ENCODE assay signal across 10 mouse cellular contexts in the genomic region with DNA sequence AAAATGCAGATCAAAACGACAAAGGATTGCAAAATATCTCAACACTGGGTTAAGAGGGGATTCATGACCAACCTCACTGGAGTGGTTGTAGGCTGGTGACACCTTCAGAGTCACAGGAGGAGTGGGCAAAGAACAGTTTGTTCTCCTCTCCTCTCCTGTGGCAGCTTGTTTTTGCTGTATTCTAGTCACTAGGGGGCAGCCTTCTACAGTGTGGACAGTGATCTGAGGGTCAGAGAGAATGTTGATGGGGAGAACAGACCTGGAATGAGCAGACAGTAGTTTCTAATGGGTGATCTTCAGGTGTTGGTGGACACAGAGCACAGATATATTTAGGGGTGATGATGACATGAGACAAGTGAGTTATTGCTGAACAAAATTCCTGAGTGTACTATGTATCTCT. TPM values are rescaled to one million over a fixed set of nuclear protein-coding genes. Genes with fewer than 3 reads are reported as not detected.
DNase-seq lines count a peak whose midpoint lies in the region; ATAC-seq and TF ChIP-seq lines count a peak whose summit lies in the region.
"Had no signal": no experiment of that assay in that cellular context is flagged by ENCODE, and none has a peak within 500 bp of the region (broad histone marks: within the 10 kb centered on the region; RNA-seq: fewer than 3 reads in every experiment).

No protein-coding gene starts in this region.

- no peaks in the 10 kb centered on the region for H3K36me3 ChIP-seq in hindbrain, embryonic 14.5 days (replicated peaks; ENCODE audit: control insufficient read depth, insufficient read depth)
- no peaks in the 10 kb centered on the region for H3K36me3 ChIP-seq in lung, embryonic 14.5 days (ENCODE audit: insufficient read depth)

- no peak overlapping the region for H3K4me3 ChIP-seq in hindbrain, embryonic 14.5 days (replicated peaks; ENCODE audit: low read length)
- H3K4me3 ChIP-seq in lung, embryonic 14.5 days (ENCODE audit: low read depth, low read length), result no peak overlapping the region
- H3K4me3 ChIP-seq: myocyte had no signal

- no peak overlapping the region for H3K4me2 ChIP-seq in hindbrain, embryonic 14.5 days (replicated peaks)
- no peak overlapping the region for H3K4me2 ChIP-seq in lung, embryonic 14.5 days

- TF ChIP-seq CTCF in lung, embryonic 14.5 days (IDR thresholded peaks at IDR 0.05; ENCODE audit: low read depth), result peak; percentile 76

- 5% methylated on average over 1 of the region's 1 CpGs for WGBS in hindbrain, embryonic 14.5 days
- 3% methylated on average over 1 of the region's 1 CpGs for WGBS in lung, embryonic 14.5 days

- no peaks in the 10 kb centered on the region for H3K4me1 ChIP-seq in hindbrain, embryonic 14.5 days (replicated peaks; ENCODE audit: control insufficient read depth, insufficient read depth, low read length)
- H3K4me1 ChIP-seq in lung, embryonic 14.5 days (ENCODE audit: insufficient read depth), result no peaks in the 10 kb centered on the region

- H3K9ac ChIP-seq in hindbrain, embryonic 14.5 days, result no peak overlapping the region
- H3K9ac ChIP-seq in lung, embryonic 14.5 days, result no peak overlapping the region

- no peak overlapping the region for H3K27ac ChIP-seq in hindbrain, embryonic 14.5 days
- no peak overlapping the region for H3K27ac ChIP-seq in lung, embryonic 14.5 days (ENCODE audit: low read depth)

- no peaks in the 10 kb centered on the region for H3K27me3 ChIP-seq in hindbrain, embryonic 14.5 days (ENCODE audit: control insufficient read depth, insufficient read depth, low read length)
- H3K27me3 ChIP-seq in lung, embryonic 14.5 days (ENCODE audit: insufficient read depth, low read length), result no peaks in the 10 kb centered on the region

- peak; percentile 86 for ATAC-seq in frontal cortex, adult (ENCODE audit: low TSS enrichment)
- peak; percentile 62; the same call in 1 of the 2 replicates for ATAC-seq in hindbrain, embryonic 14.5 days (ENCODE audit: low FRiP score)
- ATAC-seq in lung, embryonic 14.5 days (ENCODE audit: insufficient read depth), result peak; percentile 54; the same call in 1 of the 2 replicates

- H3K9me3 ChIP-seq in hindbrain, embryonic 14.5 days (ENCODE audit: control insufficient read depth, low read length), result no peaks in the 10 kb centered on the region
- no peaks in the 10 kb centered on the region for H3K9me3 ChIP-seq in lung, embryonic 14.5 days (ENCODE audit: low read depth, low read length)

- no peak for DNase-seq in frontal cortex, postnatal 14 days (ENCODE audit: low spot score in 2 of 2)
- peak; percentile 33 for DNase-seq in urinary bladder, postnatal 14 days (ENCODE audit: low spot score)
- DNase-seq in urinary bladder, postnatal 36 days (ENCODE audit: low spot score in 2 of 2), result no peak
- DNase-seq in hindbrain, embryonic 14.5 days (ENCODE audit: low spot score), result peak; percentile 59
- DNase-seq in lung, embryonic 14.5 days, result peak; percentile 71
- no peak for DNase-seq in gastrocnemius, postnatal 10 days
- DNase-seq in right cerebral cortex, postnatal 36 days (ENCODE audit: low spot score in 2 of 2), result no peak

RNA-seq across cellular contexts. Expression of a gene that starts 15.8 kb away (rescaled TPM):
- polyA plus RNA-seq in hindbrain, embryonic 14.5 days (2014; fragmentation: Nextera tagmentation; extraction: Ambion mirVana), result 20.8 and 22.5 TPM in 2 replicates
- polyA plus RNA-seq in lung, embryonic 14.5 days (2014; fragmentation: Nextera tagmentation; extraction: Ambion mirVana), result 8.1 and 10.5 TPM in 2 replicates
- 1 to 10 TPM; 3.6 to 3.9 TPM for total RNA-seq in gastrocnemius, postnatal 10 days (2021)

RNA-seq across cellular contexts. Expression of a gene that starts 49.6 kb away (rescaled TPM):
- polyA plus RNA-seq in hindbrain, embryonic 14.5 days (2014; fragmentation: Nextera tagmentation; extraction: Ambion mirVana), result not detected in 2 replicates
- polyA plus RNA-seq in lung, embryonic 14.5 days (2014; fragmentation: Nextera tagmentation; extraction: Ambion mirVana), result not detected in 2 replicates
- under 1 TPM in 1 of 2 experiments, not detected in 1; 0.25 TPM for total RNA-seq in gastrocnemius, postnatal 10 days (2021)
- total RNA-seq: hematopoietic stem cell, adult 5-6 weeks had no signal
- polyA plus RNA-seq: myocyte had no signal

Comparison
In these comparisons a context has a peak if more than half of its experiments do, and no peak if none do; other contexts are left out.
1. DNase-seq: peak in urinary bladder, postnatal 14 days (single experiment), hindbrain, embryonic 14.5 days (single experiment) and lung, embryonic 14.5 days (single experiment); none in frontal cortex, postnatal 14 days (0 of 2), urinary bladder, postnatal 36 days (0 of 2), gastrocnemius, postnatal 10 days (single experiment) and right cerebral cortex, postnatal 36 days (0 of 2).
2. Peak in every context shown above with its lines, with median percentiles within 50 percentile points of each other: ATAC-seq.